Mouse (Mus musculus) intestine, embryonic 16.5 days (tissue): ENCODE results near the gene Atp1a1. TPM values are rescaled to one million over a fixed set of nuclear protein-coding genes. Genes with fewer than 3 reads are reported as not detected.

ENCODE experiments used
- ATAC-seq: fragments of 200-750 bp; cut with Nextera tagmentation; 2 replicates; pipeline ENCODE4 v1.8.0; 2017; ENCODE audit warnings: moderate TSS enrichment, moderate library complexity
- H3K27ac ChIP-seq: fragments of 300-500 bp; sonication (generic); 2 replicates; pipeline ENCODE4 v1.5.1; 2014; ENCODE audit warnings: mild to moderate bottlenecking, low read length
- H3K27me3 ChIP-seq: fragments of 300-500 bp; sonication (generic); replicated peaks from 2 replicates; pipeline ENCODE4 v1.6.1; 2014; ENCODE audit warnings: low read length, control low read depth, mixed read lengths; ENCODE audit not compliant: control insufficient read depth, insufficient read depth
- H3K36me3 ChIP-seq: fragments of 300-500 bp; sonication (generic); 2 replicates; pipeline ENCODE4 v1.6.1; 2014; ENCODE audit warnings: low read length, control low read depth; ENCODE audit not compliant: control insufficient read depth, insufficient read depth
- H3K4me1 ChIP-seq: fragments of 300-500 bp; sonication (generic); 2 replicates; pipeline ENCODE4 v1.6.1; 2014; ENCODE audit warnings: low read length, control low read depth, mixed read lengths; ENCODE audit not compliant: control insufficient read depth, insufficient read depth
- H3K4me2 ChIP-seq: fragments of 300-500 bp; sonication (generic); 2 replicates; pipeline ENCODE4 v1.6.1; 2014; ENCODE audit warnings: low read depth, low read length, control low read depth
- H3K4me3 ChIP-seq: fragments of 300-500 bp; sonication (generic); 2 replicates; pipeline ENCODE4 v1.5.1; 2014; ENCODE audit warnings: mild to moderate bottlenecking, low read length
- H3K9ac ChIP-seq: fragments of 300-500 bp; sonication (generic); 2 replicates; pipeline ENCODE4 v1.6.1; 2014; ENCODE audit warnings: low read depth, low read length
- H3K9me3 ChIP-seq: fragments of 300-500 bp; sonication (generic); 2 replicates; pipeline ENCODE4 v1.6.1; 2016; ENCODE audit warnings: low read length, control low read depth; ENCODE audit not compliant: control insufficient read depth
- WGBS: fragments of 180-500 bp; shearing (Covaris S2); extraction: QIAGEN DNeasy Blood & Tissue Kit; methylation state at CpG from one replicate; pipeline ENCODE4 v1.1.7; 2014; 5-methylcytosine and 5-hydroxymethylcytosine counted together
- polyA plus RNA-seq: library from polyadenylated mRNA; unstranded; fragments of >200 nt; fragmentation: Nextera tagmentation; extraction: Ambion mirVana; gene quantifications from 2 replicates; pipeline ENCODE4 v1.2.1, GENCODE M21; 2015

Atp1a1 gene
- polyA plus RNA-seq, 1 experiment from 2014 or later = 262 TPM

- 93% methylated on average over 2 of the region's 2 CpGs for WGBS
- Histone ChIP-seq H3K9me3 (no peaks in the 10 kb centered on the region), H3K4me1 (no peaks in the 10 kb centered on the region), H3K36me3 (no peaks in the 10 kb centered on the region), H3K4me3 (no peak overlapping the region), H3K27me3 (no peaks in the 10 kb centered on the region), H3K4me2 (no peak overlapping the region), H3K9ac (no peak overlapping the region), H3K27ac (no peak overlapping the region)
- ATAC-seq = no peak
Observed at GRCm38 (mm10) chr3:101643264-101643663, 38.8 kb upstream of the Atp1a1 start.

GRCm38 (mm10) chr3:101638223-101638622, 33.7 kb upstream of the Atp1a1 start:
- H3K27ac ChIP-seq = no peak overlapping the region
- H3K4me1 ChIP-seq = no peaks in the 10 kb centered on the region
- no peaks in the 10 kb centered on the region for H3K9me3 ChIP-seq
- H3K27me3 ChIP-seq = no peaks in the 10 kb centered on the region
- H3K4me2 ChIP-seq = no peak overlapping the region
- ATAC-seq = no peak
- no peak overlapping the region for H3K4me3 ChIP-seq
- WGBS = 83% methylated on average over 2 of the region's 2 CpGs
- no peak overlapping the region for H3K9ac ChIP-seq
- no peaks in the 10 kb centered on the region for H3K36me3 ChIP-seq

GRCm38 (mm10) chr3:101636510-101636909, 32.0 kb upstream of the Atp1a1 start:
- no peak overlapping the region for H3K27ac ChIP-seq
- no peaks in the 10 kb centered on the region for H3K36me3 ChIP-seq
- no peak overlapping the region for H3K4me2 ChIP-seq
- WGBS = 88% methylated on average over 7 of the region's 7 CpGs
- no peak overlapping the region for H3K9ac ChIP-seq
- no peaks in the 10 kb centered on the region for H3K9me3 ChIP-seq
- ATAC-seq = no peak
- no peaks in the 10 kb centered on the region for H3K27me3 ChIP-seq
- H3K4me1 ChIP-seq = no peaks in the 10 kb centered on the region
- H3K4me3 ChIP-seq = no peak overlapping the region

GRCm38 (mm10) chr3:101636086-101636485, 31.6 kb upstream of the Atp1a1 start:
- H3K4me1 ChIP-seq = no peaks in the 10 kb centered on the region
- no peaks in the 10 kb centered on the region for H3K27me3 ChIP-seq
- no peak for ATAC-seq
- no peak overlapping the region for H3K4me2 ChIP-seq
- H3K9me3 ChIP-seq = no peaks in the 10 kb centered on the region
- no peak overlapping the region for H3K9ac ChIP-seq
- H3K27ac ChIP-seq = no peak overlapping the region
- WGBS = 78% methylated on average over 2 of the region's 2 CpGs
- H3K36me3 ChIP-seq = no peaks in the 10 kb centered on the region
- no peak overlapping the region for H3K4me3 ChIP-seq

GRCm38 (mm10) chr3:101634141-101634900, 29.8 kb upstream of the Atp1a1 start:
- no peak for ATAC-seq
- Histone ChIP-seq H3K27ac (no peak overlapping the region), H3K9me3 (no peaks in the 10 kb centered on the region), H3K36me3 (no peaks in the 10 kb centered on the region), H3K27me3 (no peaks in the 10 kb centered on the region), H3K4me3 (no peak overlapping the region), H3K4me2 (no peak overlapping the region), H3K9ac (no peak overlapping the region), H3K4me1 (no peaks in the 10 kb centered on the region)
- 79% methylated on average over 9 of the region's 9 CpGs for WGBS

- no peak overlapping the region for H3K27ac ChIP-seq
- H3K4me1 ChIP-seq = no peaks in the 10 kb centered on the region
- H3K27me3 ChIP-seq = no peaks in the 10 kb centered on the region
- no peaks in the 10 kb centered on the region for H3K9me3 ChIP-seq
- no peak overlapping the region for H3K4me3 ChIP-seq
- 82% methylated on average over 2 of the region's 2 CpGs for WGBS
- no peak overlapping the region for H3K9ac ChIP-seq
- no peaks in the 10 kb centered on the region for H3K36me3 ChIP-seq
- no peak overlapping the region for H3K4me2 ChIP-seq
- ATAC-seq = no peak
Observed at GRCm38 (mm10) chr3:101628255-101628654, 23.8 kb upstream of the Atp1a1 start.

DNA sequence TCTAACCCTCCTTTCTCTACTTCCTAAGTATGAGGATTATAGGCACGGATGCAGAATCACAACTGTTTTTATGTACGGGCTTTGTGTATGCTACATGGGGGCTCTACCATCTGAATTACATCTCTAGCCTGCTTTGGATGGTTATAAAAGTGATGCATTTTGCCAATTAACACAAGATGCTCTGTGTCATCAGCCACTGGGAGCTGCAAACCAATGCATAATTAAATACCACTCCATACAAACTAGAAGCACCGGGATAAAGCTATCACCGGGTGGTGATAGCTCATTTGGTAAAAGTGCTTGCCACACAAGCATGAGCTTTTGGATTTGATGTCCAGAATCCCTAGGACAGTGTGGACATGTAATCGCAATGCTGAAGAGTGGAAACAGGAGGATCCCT, 19.8 kb upstream of the Atp1a1 start:
- WGBS = 91% methylated on average over 5 of the region's 5 CpGs
- no peaks in the 10 kb centered on the region for H3K27me3 ChIP-seq
- no peak overlapping the region for H3K4me3 ChIP-seq
- H3K4me1 ChIP-seq = no peaks in the 10 kb centered on the region
- no peaks in the 10 kb centered on the region for H3K9me3 ChIP-seq
- ATAC-seq = no peak
- no peak overlapping the region for H3K27ac ChIP-seq
- no peaks in the 10 kb centered on the region for H3K36me3 ChIP-seq
- no peak overlapping the region for H3K9ac ChIP-seq
- H3K4me2 ChIP-seq = no peak overlapping the region

GRCm38 (mm10) chr3:101619017-101619416, 14.5 kb upstream of the Atp1a1 start:
- Histone ChIP-seq H3K4me3 (no peak overlapping the region), H3K36me3 (no peaks in the 10 kb centered on the region), H3K9me3 (no peaks in the 10 kb centered on the region), H3K4me1 (no peaks in the 10 kb centered on the region), H3K4me2 (no peak overlapping the region), H3K27me3 (no peaks in the 10 kb centered on the region), H3K27ac (no peak overlapping the region), H3K9ac (no peak overlapping the region)
- no peak for ATAC-seq
- 84% methylated on average over 4 of the region's 4 CpGs for WGBS

GRCm38 (mm10) chr3:101618505-101618904, 14.0 kb upstream of the Atp1a1 start:
- no peaks in the 10 kb centered on the region for H3K9me3 ChIP-seq
- H3K9ac ChIP-seq = no peak overlapping the region
- H3K4me3 ChIP-seq = no peak overlapping the region
- no peaks in the 10 kb centered on the region for H3K36me3 ChIP-seq
- no peaks in the 10 kb centered on the region for H3K27me3 ChIP-seq
- H3K4me2 ChIP-seq = no peak overlapping the region
- H3K27ac ChIP-seq = no peak overlapping the region
- 82% methylated on average over 4 of the region's 4 CpGs for WGBS
- ATAC-seq = no peak
- no peaks in the 10 kb centered on the region for H3K4me1 ChIP-seq

DNA sequence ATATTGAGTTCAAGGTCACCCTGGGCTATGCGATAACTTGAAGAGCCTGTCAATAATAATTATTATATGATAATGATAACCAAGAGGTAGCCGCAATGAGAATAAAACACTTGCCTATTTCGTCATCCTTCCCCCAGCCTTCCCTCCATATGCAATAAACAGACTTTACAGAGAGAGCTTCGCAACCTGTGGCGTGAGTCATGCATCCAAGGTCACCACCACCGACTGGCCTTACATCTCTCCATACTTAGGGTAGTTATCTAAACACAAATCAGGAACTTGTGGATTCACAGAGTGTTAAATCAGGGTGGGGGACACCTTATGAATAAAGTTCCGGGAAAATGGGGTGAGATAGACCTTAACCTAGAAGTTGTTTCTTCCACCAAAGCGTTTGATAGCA, 13.0 kb upstream of the Atp1a1 start:
- peak; percentile 69 for ATAC-seq
- no peak overlapping the region for H3K4me2 ChIP-seq
- no peaks in the 10 kb centered on the region for H3K9me3 ChIP-seq
- H3K36me3 ChIP-seq = no peaks in the 10 kb centered on the region
- no peaks in the 10 kb centered on the region for H3K27me3 ChIP-seq
- H3K4me3 ChIP-seq = no peak overlapping the region
- 0 out of 2 replicates have a peak, but pooled peaks cover under 1% of the 10 kb centered on the region for H3K4me1 ChIP-seq
- WGBS = 74% methylated on average over 8 of the region's 8 CpGs
- H3K9ac ChIP-seq = no peak overlapping the region
- H3K27ac ChIP-seq = no peak overlapping the region
